Mouse (Mus musculus): ENCODE results near the gene Khdc1c. TPM values are rescaled to one million over a fixed set of nuclear protein-coding genes. Genes with fewer than 3 reads are reported as not detected.
"Not testable (repeated sequence)": the region's sequence is repeated elsewhere in the genome, so short reads cannot be mapped to it uniquely, and the experiment has no call there.

The Khdc1c gene
- total RNA-seq (2014; rRNA removed) (not detected in 2 replicates), polyA plus RNA-seq (2012; rRNA removed) (not detected in 2 replicates)

DNA sequence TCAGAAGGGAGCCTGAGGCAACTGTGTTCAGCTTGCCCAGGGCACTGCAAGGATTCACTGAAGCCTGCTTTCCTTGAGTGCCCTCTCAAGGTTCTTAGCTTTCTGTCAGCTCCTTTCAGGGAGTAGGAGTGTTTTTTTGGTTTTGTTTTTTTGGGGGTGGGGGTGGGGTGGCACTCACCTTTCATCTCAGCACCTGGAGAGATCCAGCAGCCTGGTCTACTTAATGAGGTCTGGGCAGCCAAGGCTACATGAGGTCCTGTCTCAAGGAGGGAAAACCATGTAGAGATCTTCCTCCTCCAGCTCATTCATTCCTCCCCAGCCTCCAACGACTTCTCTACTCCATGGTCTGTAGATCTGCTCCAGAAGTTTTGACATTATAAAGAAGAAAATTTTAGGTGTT, at the start of gene Khdc1c:
TSS of gene Khdc1c (plus strand) at position 301 of the 400 bp plus-strand sequence.
- not testable (repeated sequence) for H3K27me3 ChIP-seq (ENCODE audit: control insufficient read depth, insufficient read depth, low read length); H3K27ac ChIP-seq (replicated peaks; ENCODE audit: insufficient read depth, low read depth, low read length); H3K4me1 ChIP-seq (ENCODE audit: control insufficient read depth, insufficient read depth, low read length); H3K4me3 ChIP-seq (ENCODE audit: insufficient read depth, low read depth, low read length); DNase-seq (ENCODE audit: extremely low read depth, low read depth, low spot score); H3K79me2 ChIP-seq (ENCODE audit: control insufficient read depth, insufficient read depth, low read length); H3K36me3 ChIP-seq (ENCODE audit: control insufficient read depth, insufficient read depth, low read length); H3K9ac ChIP-seq (ENCODE audit: low read depth, low read length)
- WGBS: 48% methylated on average over 1 of the region's 1 CpGs

DNA sequence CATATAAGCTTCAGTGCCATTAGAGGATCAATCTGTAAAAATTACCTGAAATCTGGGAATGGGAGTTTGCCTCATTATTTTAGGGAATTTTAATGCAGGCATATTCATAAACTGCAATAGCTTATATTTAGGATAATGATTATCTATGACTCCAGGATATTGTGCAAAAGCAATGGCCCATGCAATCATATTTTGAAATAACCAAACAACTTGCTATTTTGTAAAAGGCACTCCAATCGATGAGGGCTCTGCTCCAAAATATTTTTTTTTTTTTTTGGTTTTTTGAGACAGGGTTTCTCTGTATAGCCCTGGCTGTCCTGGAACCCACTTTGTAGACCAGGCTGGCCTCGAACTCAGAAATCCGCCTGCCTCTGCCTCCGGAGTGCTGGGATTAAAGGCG, 47.9 kb upstream of the Khdc1c start:
- not testable (repeated sequence) for H3K4me3 ChIP-seq (ENCODE audit: insufficient read depth, low read depth, low read length); H3K79me2 ChIP-seq (ENCODE audit: control insufficient read depth, insufficient read depth, low read length); H3K36me3 ChIP-seq (ENCODE audit: control insufficient read depth, insufficient read depth, low read length); H3K9ac ChIP-seq (ENCODE audit: low read depth, low read length); H3K27me3 ChIP-seq (ENCODE audit: control insufficient read depth, insufficient read depth, low read length)
- peak; percentile 92 for DNase-seq (ENCODE audit: extremely low read depth, low read depth, low spot score)
- peak overlapping the region; percentile 96 for H3K27ac ChIP-seq (replicated peaks; ENCODE audit: insufficient read depth, low read depth, low read length)
- peaks cover 33% of the 10 kb centered on the region for H3K4me1 ChIP-seq (ENCODE audit: control insufficient read depth, insufficient read depth, low read length)
- WGBS: 38% methylated on average over 5 of the region's 5 CpGs

DNA sequence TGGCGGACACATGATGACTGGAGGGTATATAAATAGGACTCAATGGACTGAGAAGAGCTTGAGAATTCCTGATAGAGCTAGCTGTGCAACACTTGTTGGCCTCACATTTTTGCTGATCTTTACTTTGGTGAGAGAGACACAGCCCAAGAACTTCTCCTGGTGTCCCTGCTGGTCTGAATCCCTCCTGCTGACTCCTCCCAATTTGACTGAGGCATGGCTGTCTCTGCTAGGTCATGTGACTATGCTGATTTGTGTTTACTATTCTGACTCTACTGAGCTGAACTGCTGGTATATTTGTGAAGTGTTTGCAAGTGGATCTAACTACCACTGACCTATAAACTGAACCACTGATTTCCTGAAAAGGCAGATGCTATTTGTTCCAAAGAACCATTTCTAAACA, 46.5 kb upstream of the Khdc1c start:
- DNase-seq (ENCODE audit: extremely low read depth, low read depth, low spot score): peak; percentile 79
- Histone ChIP-seq H3K27me3 (ENCODE audit: control insufficient read depth, insufficient read depth, low read length) (no peaks in the 10 kb centered on the region), H3K4me1 (ENCODE audit: control insufficient read depth, insufficient read depth, low read length) (peaks cover 35% of the 10 kb centered on the region), H3K27ac (replicated peaks; ENCODE audit: insufficient read depth, low read depth, low read length) (peak overlapping the region; percentile 86), H3K4me3 (ENCODE audit: insufficient read depth, low read depth, low read length) (no peak overlapping the region), H3K36me3 (ENCODE audit: control insufficient read depth, insufficient read depth, low read length) (no peaks in the 10 kb centered on the region), H3K79me2 (ENCODE audit: control insufficient read depth, insufficient read depth, low read length) (no peaks in the 10 kb centered on the region), H3K9ac (ENCODE audit: low read depth, low read length) (no peak overlapping the region)
- TF ChIP-seq CTCF (IDR thresholded peaks at IDR 0.05; ENCODE audit: low read depth, low read length) (no peak), POLR2A (IDR thresholded peaks at IDR 0.05; ENCODE audit: extremely low read depth, insufficient read depth, low read length) (no peak)
- 91% methylated on average over 1 of the region's 1 CpGs for WGBS

DNA sequence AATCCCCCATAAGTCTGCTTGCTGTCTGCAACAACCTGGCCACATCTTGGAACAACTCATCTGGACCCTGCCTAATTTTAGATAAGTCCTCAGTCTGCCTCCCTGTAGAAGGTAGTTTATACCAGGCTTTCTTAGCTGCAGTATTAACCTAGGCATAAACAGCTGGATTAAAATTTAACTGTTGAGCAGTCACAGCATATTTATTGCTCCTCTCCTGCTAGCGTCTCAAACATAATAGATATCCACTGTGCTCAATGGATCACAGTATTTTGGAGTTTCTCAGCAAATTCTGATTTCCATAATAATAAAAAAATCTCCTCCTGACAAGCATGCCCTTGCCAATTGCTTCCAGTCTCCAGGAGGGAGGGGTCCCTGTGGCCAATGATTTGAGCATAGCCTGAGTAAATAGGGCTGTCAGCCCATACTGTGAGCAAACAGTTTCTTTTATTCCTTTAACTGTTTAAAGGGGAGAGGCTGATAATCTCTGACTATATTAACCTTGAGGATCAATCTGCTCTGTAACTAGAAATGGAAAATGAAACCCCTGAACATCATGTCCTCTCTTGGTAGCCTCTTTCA, 44.0 kb upstream of the Khdc1c start:
- peak; percentile 89 for DNase-seq (ENCODE audit: extremely low read depth, low read depth, low spot score)
- H3K27me3 ChIP-seq (ENCODE audit: control insufficient read depth, insufficient read depth, low read length): no peaks in the 10 kb centered on the region
- H3K4me1 ChIP-seq (ENCODE audit: control insufficient read depth, insufficient read depth, low read length): peaks cover 44% of the 10 kb centered on the region
- H3K36me3 ChIP-seq (ENCODE audit: control insufficient read depth, insufficient read depth, low read length): no peaks in the 10 kb centered on the region
- H3K4me3 ChIP-seq (ENCODE audit: insufficient read depth, low read depth, low read length): no peak overlapping the region
- 24% methylated on average over 1 of the region's 1 CpGs for WGBS
- H3K9ac ChIP-seq (ENCODE audit: low read depth, low read length): peak overlapping the region; percentile 53; the same call in 1 of the 2 replicates
- peak overlapping the region; percentile 97 for H3K27ac ChIP-seq (replicated peaks; ENCODE audit: insufficient read depth, low read depth, low read length)
- TF ChIP-seq CTCF (IDR thresholded peaks at IDR 0.05; ENCODE audit: low read depth, low read length) (no peak), POLR2A (IDR thresholded peaks at IDR 0.05; ENCODE audit: extremely low read depth, insufficient read depth, low read length) (no peak)
- H3K79me2 ChIP-seq (ENCODE audit: control insufficient read depth, insufficient read depth, low read length): no peaks in the 10 kb centered on the region

DNA sequence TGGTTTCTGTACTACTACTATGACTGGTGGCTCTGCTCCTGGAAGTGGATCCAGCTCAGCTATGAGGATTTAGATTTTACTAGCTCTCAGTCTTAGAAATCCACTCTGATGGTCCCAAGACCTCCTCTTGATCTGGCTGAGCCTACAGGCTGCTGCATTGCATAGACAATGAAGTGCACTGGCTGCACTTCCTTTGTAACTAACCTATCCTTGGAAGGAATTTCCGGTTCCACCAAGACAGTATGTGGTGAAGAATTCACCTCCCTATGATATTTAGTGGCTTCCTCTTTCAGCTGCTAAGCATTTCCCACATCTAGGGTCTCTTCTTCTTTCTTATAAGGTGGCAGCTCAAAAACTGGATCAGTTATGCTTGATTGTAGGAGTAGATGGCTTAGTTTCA, 43.5 kb upstream of the Khdc1c start:
- DNase-seq (ENCODE audit: extremely low read depth, low read depth, low spot score): no peak
- Histone ChIP-seq H3K79me2 (ENCODE audit: control insufficient read depth, insufficient read depth, low read length) (no peaks in the 10 kb centered on the region), H3K27ac (replicated peaks; ENCODE audit: insufficient read depth, low read depth, low read length) (peak overlapping the region; percentile 97), H3K36me3 (ENCODE audit: control insufficient read depth, insufficient read depth, low read length) (no peaks in the 10 kb centered on the region), H3K4me3 (ENCODE audit: insufficient read depth, low read depth, low read length) (no peak overlapping the region), H3K4me1 (ENCODE audit: control insufficient read depth, insufficient read depth, low read length) (peaks cover 42% of the 10 kb centered on the region), H3K27me3 (ENCODE audit: control insufficient read depth, insufficient read depth, low read length) (no peaks in the 10 kb centered on the region), H3K9ac (ENCODE audit: low read depth, low read length) (peak overlapping the region; percentile 28; the same call in 1 of the 2 replicates)
- 84% methylated on average over 1 of the region's 1 CpGs for WGBS
- TF ChIP-seq CTCF (IDR thresholded peaks at IDR 0.05; ENCODE audit: low read depth, low read length): no peak

DNA sequence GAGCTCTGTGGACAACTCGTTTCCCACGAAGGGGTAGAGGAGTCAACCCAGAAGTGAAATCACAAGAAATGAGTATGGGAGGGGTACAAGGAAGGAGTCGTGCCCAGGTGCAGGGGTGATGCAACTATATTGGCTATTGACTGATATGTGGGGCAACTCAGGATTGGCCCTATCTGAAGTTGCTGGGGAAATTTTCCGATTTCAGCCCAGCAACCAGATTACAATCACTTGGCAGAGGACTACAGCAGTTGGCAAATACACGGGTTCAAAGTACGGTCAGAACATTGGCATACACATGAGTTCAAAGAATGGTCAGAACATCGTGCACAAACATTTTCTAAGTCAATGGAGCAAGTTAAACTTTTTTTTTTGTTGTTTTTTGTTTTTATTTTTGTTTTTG, 41.4 kb upstream of the Khdc1c start:
- 21% methylated on average over 7 of the region's 7 CpGs for WGBS
- H3K79me2 ChIP-seq (ENCODE audit: control insufficient read depth, insufficient read depth, low read length): no peaks in the 10 kb centered on the region
- no peaks in the 10 kb centered on the region for H3K27me3 ChIP-seq (ENCODE audit: control insufficient read depth, insufficient read depth, low read length)
- peak; percentile 99 for DNase-seq (ENCODE audit: extremely low read depth, low read depth, low spot score)
- H3K4me3 ChIP-seq (ENCODE audit: insufficient read depth, low read depth, low read length): no peak overlapping the region
- H3K9ac ChIP-seq (ENCODE audit: low read depth, low read length): no peak overlapping the region
- H3K36me3 ChIP-seq (ENCODE audit: control insufficient read depth, insufficient read depth, low read length): no peaks in the 10 kb centered on the region
- peak overlapping the region; percentile 99 for H3K27ac ChIP-seq (replicated peaks; ENCODE audit: insufficient read depth, low read depth, low read length)
- no peak for TF ChIP-seq CTCF (IDR thresholded peaks at IDR 0.05; ENCODE audit: low read depth, low read length)
- TF ChIP-seq POLR2A (IDR thresholded peaks at IDR 0.05; ENCODE audit: extremely low read depth, insufficient read depth, low read length): no peak
- H3K4me1 ChIP-seq (ENCODE audit: control insufficient read depth, insufficient read depth, low read length): peaks cover 37% of the 10 kb centered on the region

DNA sequence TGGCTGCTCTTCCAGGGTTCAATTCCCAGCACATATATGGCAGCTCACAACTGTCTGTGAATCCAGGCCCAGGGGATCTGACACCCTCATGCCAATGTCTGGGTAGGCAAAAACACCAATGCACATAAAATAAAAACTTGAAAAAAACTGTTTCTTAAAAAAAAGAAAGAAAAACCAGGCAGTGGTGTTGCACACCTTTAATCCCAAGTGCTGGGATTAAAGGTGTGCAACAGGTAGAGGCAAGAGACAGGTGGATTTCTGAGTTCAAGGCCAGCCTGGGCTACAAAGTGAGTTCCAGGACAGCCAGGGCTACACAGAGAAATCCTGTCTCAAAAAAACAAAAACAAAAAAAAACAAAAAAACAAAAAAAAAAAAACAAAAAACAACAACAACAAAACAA, 37.0 kb upstream of the Khdc1c start:
- not testable (repeated sequence) for H3K27me3 ChIP-seq (ENCODE audit: control insufficient read depth, insufficient read depth, low read length); H3K9ac ChIP-seq (ENCODE audit: low read depth, low read length); H3K4me3 ChIP-seq (ENCODE audit: insufficient read depth, low read depth, low read length); H3K27ac ChIP-seq (replicated peaks; ENCODE audit: insufficient read depth, low read depth, low read length); H3K36me3 ChIP-seq (ENCODE audit: control insufficient read depth, insufficient read depth, low read length); H3K79me2 ChIP-seq (ENCODE audit: control insufficient read depth, insufficient read depth, low read length); DNase-seq (ENCODE audit: extremely low read depth, low read depth, low spot score)
- H3K4me1 ChIP-seq (ENCODE audit: control insufficient read depth, insufficient read depth, low read length): peaks cover 14% of the 10 kb centered on the region
